Mouse (Mus musculus) large intestine, adult 2 months (tissue): ENCODE results near the gene Nras. TPM values are rescaled to one million over a fixed set of nuclear protein-coding genes. Genes with fewer than 3 reads are reported as not detected.

Source experiments
- DNase-seq: peaks from one replicate; pipeline ENCODE4 v3.0.0-alpha.2; 2012; ENCODE audit warnings: low read depth, low spot score
- WGBS: fragments of 180-500 bp; shearing (Covaris S2); methylation state at CpG from one replicate; pipeline ENCODE4 v1.1.7; 2018; 5-methylcytosine and 5-hydroxymethylcytosine counted together
- polyA plus RNA-seq: library from polyadenylated mRNA; depleted of rRNA; stranded (reverse); fragments of >200 nt; gene quantifications from 2 replicates; pipeline ENCODE4 v1.2.3, GENCODE M21; 2012; rRNA removed

The Nras gene
- polyA plus RNA-seq, 1 experiment: 21.6 TPM

DNA sequence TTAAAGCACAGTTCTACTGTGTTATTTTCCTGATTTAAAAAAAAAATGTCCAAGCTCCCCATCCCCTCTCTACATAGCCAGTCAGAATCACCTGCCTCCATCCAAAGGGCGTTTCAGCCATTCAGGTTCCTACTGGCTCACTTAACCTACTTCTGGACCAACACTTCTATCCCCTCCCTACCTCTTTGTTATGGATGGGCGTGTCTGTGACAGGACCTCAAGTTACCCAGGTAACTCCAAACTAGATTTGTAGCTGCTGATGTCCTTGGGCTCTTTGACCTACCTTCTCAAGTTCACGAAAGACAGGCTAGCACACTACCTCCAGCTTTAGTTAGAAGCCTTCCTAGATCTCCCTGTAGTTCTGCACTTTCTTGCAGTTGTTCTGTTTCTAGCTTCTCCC, 27.9 kb downstream of the Nras start:
- 68% methylated on average over 3 of the region's 3 CpGs for WGBS

DNA sequence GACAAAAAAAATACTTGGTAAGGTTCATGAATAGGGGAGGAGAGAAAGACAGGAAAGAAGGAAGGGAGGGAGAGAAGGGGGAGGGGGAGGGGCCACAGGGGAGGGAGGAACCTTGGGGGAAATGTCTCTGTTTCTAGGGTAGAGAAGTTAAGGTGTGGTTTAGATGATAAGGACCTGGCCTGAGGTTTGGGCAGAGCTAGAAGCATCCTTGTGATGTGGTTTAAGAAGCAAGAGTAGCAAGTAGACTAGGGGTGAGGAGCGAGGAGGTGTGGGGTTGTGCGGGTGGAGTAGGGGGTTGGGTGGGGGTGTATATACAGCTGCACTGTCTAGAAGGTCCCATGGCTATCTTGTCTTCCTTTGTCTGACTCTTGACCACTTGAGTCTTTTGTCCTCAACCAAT, 33.7 kb downstream of the Nras start:
- DNase-seq: no peak
- WGBS: 87% methylated on average over 2 of the region's 2 CpGs

More for the DNA sequence above, 27.9 kb downstream of the Nras start:
- no peak for DNase-seq

DNA sequence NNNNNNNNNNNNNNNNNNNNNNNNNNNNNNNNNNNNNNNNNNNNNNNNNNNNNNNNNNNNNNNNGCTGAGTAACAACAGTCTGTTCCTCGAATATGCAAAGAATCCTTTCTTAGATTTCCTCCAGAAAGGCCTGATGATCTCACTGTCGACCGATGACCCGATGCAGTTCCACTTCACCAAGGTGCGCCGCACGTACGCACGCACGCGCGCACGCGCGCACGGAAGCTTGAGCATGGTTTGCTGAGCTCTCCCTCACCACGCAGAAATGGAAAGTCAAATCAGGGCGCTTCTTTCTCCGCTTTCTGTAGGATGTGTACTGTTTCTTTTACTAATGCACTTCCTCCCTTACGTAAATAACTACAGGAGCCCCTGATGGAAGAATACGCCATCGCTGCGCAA, 40.6 kb downstream of the Nras start:
- WGBS: 81% methylated on average over 23 of the region's 23 CpGs
- no peak for DNase-seq

DNA sequence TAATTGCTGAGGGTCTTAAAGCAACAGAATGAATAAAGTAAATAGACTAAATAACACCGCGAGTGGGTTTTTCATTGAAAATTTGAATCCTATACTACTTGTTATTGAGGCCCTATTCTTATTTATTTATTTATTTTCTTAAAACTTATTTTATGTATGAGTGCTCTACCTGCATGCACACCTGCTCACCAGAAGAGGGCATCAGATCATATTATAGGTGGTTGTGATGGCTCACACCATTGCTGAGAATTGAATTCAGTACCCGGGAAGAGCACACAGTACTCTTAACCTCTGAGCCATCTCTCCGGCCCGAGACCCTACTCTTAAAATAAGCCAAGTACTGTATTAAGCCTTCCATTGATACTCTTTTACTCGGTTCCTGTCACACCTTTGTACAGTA, 41.6 kb downstream of the Nras start:
- no peak for DNase-seq
- 81% methylated on average over 6 of the region's 6 CpGs for WGBS

DNA sequence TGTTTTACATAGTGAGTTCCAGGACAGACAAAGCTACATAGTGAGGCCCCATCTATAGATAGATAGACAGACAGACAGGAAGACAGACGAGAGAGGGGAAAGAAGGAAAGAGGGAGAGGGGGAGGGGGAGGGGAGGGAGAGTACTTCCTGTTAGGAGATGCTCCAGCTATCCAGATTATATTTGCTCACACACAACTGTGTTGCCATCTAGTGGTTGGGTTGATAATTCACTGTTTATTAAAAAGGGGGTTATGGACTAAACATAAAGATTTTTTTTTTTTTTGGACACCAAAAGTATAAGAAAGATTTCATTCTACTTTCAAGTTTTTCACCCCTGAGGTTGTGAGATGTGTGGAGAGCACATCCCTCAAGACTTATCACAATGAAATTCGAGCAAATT, 42.6 kb downstream of the Nras start:
- WGBS: 31% methylated on average over 2 of the region's 2 CpGs
- no peak for DNase-seq

DNA sequence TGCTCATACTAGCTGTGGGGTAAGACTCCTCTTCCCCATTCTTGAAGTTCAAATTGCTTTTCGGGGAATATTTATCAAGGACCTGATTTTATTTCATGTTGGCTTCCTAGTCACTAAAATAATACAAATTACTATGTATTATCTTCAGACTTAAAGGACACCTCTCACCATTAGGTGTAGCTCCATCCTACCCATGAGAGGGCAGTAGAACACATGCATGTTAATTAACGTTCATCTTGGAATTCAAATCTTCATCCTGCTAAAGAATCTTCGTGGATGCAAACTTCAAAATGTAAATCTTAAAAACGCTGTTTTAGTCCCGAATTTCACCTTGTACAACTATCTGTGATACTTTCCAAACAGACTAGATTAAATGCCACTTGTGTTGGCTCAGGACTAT, 43.1 kb downstream of the Nras start:
- no peak for DNase-seq
- WGBS: 49% methylated on average over 5 of the region's 5 CpGs

DNA sequence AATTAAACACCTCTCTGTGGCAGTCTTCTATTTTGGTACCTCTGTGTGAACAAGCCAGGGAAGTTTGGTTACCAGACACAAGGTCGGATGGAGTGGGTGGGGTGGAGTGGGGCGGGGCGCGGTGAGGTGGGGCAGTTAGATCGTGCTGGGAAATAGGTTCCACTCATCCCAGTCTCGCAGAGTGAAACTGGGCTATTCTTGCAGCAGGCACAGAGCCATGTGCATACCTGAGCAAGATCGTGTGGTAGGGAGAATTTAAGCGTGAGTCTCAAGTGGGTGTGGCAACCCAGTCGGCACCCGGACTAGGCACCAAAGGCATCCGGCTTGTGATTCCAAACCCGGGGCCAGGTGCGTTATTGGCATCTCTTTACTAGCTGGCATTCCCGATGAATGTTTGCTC, 43.8 kb downstream of the Nras start:
- under 1% methylated on average over 14 of the region's 14 CpGs for WGBS
- DNase-seq: no peak

DNA sequence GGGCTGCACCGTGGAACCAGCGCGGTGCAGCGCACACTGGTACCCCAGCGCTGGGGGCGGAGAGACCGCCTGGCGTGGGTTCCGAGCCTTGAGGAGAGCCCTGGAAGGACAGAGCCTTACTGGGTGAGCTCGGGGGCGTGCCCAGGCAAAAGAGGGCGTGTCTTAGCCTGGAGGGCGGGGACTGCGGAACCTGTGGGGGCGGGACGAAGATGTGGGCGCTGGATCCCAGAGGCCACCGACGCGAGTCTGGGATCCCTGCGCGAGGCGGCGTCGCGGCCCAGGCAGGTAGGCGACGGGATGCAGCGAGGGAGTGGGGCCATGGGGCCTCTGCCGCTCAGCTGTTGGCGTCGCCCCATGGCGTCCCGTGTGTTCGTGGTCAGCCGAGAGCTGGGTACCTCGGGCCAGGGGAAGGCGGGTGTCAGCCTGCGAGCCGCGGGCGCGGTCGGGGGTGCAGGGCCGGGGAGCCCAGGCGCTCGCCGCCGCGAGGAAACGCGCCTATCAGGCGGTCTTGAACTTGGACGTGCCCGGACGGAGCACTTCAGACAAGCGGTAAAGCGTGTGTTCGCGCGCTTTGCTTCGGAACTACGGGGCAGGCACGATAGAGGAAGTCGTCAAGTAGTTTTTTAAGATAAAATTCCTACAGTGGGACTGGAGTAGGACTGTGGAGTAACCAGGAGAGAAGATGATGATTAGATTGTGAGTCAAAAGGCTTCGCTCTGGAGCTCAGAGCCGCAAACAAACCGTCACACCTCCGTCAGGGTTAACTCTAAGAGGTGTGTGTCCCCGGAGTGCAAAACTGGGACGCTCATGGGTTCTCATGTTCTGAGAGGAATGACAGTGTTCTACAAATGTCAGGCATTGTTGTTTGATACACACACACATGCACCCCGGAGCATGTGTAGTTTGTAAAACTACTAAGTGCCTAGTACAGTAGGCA, 44.6 kb downstream of the Nras start, which contains the start of gene Dennd2c:
Gene Dennd2c, plus strand, starts transcription at position 151 of the 937 bp plus-strand sequence.
- under 1% methylated on average over 72 of the region's 72 CpGs for WGBS
- DNase-seq: peak; percentile 62

DNA sequence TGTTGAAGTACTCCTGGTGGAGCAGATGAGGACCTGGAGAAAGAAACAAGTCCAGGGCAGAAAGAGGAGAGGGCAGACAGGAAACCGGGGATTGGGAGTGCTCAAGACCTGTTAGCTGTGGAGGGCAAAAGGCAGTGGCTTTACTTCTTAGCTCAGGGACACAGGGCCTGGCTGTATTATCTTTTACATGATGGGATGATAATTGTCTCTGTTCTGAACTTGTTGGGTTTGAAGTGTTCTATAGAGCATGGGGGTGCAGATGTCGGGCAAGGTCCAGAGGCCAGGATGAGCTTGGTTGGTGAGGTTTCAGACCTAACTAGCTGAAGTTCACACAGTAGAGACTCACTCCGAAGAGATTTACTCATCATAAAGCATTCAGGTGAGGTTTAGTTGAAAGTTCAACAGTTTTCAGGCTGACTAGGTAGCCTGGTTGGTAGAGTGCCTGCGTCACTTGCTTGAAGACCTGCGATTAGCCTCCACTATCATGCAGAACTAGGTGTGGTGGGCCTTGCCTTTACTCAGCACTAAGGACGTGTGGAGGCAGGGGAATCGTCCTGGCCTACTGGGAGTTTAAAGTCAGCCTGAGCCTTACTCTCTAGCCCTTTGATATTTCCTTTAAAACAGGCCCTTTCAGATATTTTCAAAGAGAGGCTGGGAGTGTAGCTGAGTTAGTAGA, 49.6 kb downstream of the Nras start:
- 90% methylated on average over 7 of the region's 7 CpGs for WGBS
- no peak for DNase-seq

DNA sequence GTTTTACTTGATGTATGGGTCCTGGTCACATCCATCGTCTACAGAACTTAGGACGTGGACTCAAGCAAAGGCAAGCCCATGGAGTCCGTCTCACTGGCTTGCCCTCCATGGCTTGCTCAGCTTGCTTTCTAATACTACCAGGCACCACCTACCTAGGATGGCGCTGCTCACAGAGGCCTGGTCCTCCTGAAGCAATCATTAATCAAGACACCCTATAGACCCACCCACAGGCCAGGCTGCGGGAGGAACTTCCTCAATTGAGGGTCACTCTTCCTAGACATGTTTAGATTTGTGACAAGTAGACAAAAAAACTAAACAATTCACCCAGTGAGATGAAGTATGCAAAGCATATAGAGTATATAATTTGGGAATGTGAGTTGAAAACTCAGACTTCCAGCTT, 54.1 kb downstream of the Nras start:
- no peak for DNase-seq
- 52% methylated on average over 5 of the region's 5 CpGs for WGBS

Other genes with a start within 250 kb of the Nras start
- gene Sycp1, start 122.2 kb upstream of the Nras start, polyA plus RNA-seq: not detected in 2 replicates
- not detected in 2 replicates for gene Nr1h5, start 94.2 kb upstream of the Nras start, polyA plus RNA-seq
- gene Sike1, start 62.6 kb upstream of the Nras start, polyA plus RNA-seq: 13.9 and 17.7 TPM in 2 replicates
- gene Csde1, start 37.9 kb upstream of the Nras start, polyA plus RNA-seq: 26.7 and 28.0 TPM in 2 replicates
- 0.17 TPM in 1 of 2 replicates, not detected in the other for gene Ampd1, start 15.7 kb downstream of the Nras start, polyA plus RNA-seq
- 0.25 and 0.33 TPM in 2 replicates for gene Dennd2c, start 44.3 kb downstream of the Nras start, polyA plus RNA-seq
- 18.9 and 19.7 TPM in 2 replicates for gene Bcas2, start 113.4 kb downstream of the Nras start, polyA plus RNA-seq
- gene Trim33, start 221.0 kb downstream of the Nras start, polyA plus RNA-seq: 5.0 and 9.1 TPM in 2 replicates